Mouse (Mus musculus) intestine, embryonic 15.5 days (tissue): ENCODE measurements at regions not wholly inside any gene's neighbourhood (a gene's known extent, or its start where the extent isn't known, plus 50 kb on each side); places are given as distances from the start of the nearest gene placed in this dataset.
"Not testable (repeated sequence)": the region's sequence is repeated elsewhere in the genome, so short reads cannot be mapped to it uniquely, and the experiment has no call there.

Experiments used
- ATAC-seq: fragments of 200-750 bp; cut with Nextera tagmentation; 2 replicates; pipeline ENCODE4 v1.8.0; 2017; ENCODE audit warnings: moderate TSS enrichment, moderate library complexity
- H3K27ac ChIP-seq: fragments of 300-500 bp; sonication (generic); 2 replicates; pipeline ENCODE4 v1.5.1; 2015; ENCODE audit warnings: mild to moderate bottlenecking, inconsistent platforms
- H3K27me3 ChIP-seq: fragments of 300-500 bp; sonication (generic); replicated peaks from 2 replicates; pipeline ENCODE4 v1.6.1; 2015; ENCODE audit warnings: inconsistent platforms
- H3K36me3 ChIP-seq: fragments of 300-500 bp; sonication (generic); 2 replicates; pipeline ENCODE4 v1.6.1; 2015; ENCODE audit warnings: inconsistent platforms
- H3K4me1 ChIP-seq: fragments of 300-500 bp; sonication (generic); replicated peaks from 2 replicates; pipeline ENCODE4 v1.6.1; 2015; ENCODE audit warnings: inconsistent platforms
- H3K4me2 ChIP-seq: fragments of 300-500 bp; sonication (generic); replicated peaks from 2 replicates; pipeline ENCODE4 v1.6.1; 2015; ENCODE audit warnings: mild to moderate bottlenecking, inconsistent platforms
- H3K4me3 ChIP-seq: fragments of 300-500 bp; sonication (generic); replicated peaks from 2 replicates; pipeline ENCODE4 v1.5.1; 2015; ENCODE audit warnings: inconsistent platforms
- H3K9ac ChIP-seq: fragments of 300-500 bp; sonication (generic); 2 replicates; pipeline ENCODE4 v1.6.1; 2015; ENCODE audit warnings: inconsistent platforms
- H3K9me3 ChIP-seq: fragments of 300-500 bp; sonication (generic); 2 replicates; pipeline ENCODE4 v1.6.1; 2016; ENCODE audit warnings: inconsistent platforms
- WGBS: fragments of 180-500 bp; shearing (Covaris S2); methylation state at CpG from one replicate; pipeline ENCODE4 v1.1.7; 2015; 5-methylcytosine and 5-hydroxymethylcytosine counted together

GRCm38 (mm10) chr6:67631617-67632016 lies 96.0 kb upstream of the Tacstd2 start:
- H3K4me1 ChIP-seq, result no peaks in the 10 kb centered on the region
- no peak overlapping the region for H3K9ac ChIP-seq
- no peaks in the 10 kb centered on the region for H3K36me3 ChIP-seq
- no peaks in the 10 kb centered on the region for H3K27me3 ChIP-seq
- no peak overlapping the region for H3K4me3 ChIP-seq
- no peak overlapping the region for H3K27ac ChIP-seq
- H3K9me3 ChIP-seq, result no peaks in the 10 kb centered on the region
- no peak for ATAC-seq
- no peak overlapping the region for H3K4me2 ChIP-seq

DNA sequence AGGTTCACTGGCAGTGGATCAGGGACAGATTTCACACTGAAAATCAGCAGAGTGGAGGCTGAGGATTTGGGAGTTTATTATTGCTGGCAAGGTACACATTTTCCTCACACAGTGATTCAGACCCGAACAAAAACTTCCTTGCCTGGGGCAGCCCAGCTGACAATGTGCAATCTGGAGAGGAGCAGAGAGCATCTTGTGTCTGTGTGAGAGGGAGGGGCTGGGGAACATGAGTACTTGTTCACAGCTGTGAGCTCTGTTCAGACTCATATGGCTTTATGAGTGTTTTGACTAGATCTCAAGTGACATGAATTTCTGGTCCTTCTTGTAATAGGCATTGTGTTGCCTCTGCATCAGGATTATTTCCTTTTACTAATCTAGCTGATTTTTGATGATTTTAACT lies 74.8 kb upstream of the Tacstd2 start:
- Histone ChIP-seq H3K27ac (no peak overlapping the region), H3K27me3 (no peaks in the 10 kb centered on the region), H3K36me3 (no peaks in the 10 kb centered on the region), H3K9ac (no peak overlapping the region), H3K9me3 (no peaks in the 10 kb centered on the region), H3K4me3 (no peak overlapping the region), H3K4me1 (no peaks in the 10 kb centered on the region), H3K4me2 (no peak overlapping the region)
- no peak for ATAC-seq
- WGBS, result 62% methylated on average over 1 of the region's 1 CpGs

DNA sequence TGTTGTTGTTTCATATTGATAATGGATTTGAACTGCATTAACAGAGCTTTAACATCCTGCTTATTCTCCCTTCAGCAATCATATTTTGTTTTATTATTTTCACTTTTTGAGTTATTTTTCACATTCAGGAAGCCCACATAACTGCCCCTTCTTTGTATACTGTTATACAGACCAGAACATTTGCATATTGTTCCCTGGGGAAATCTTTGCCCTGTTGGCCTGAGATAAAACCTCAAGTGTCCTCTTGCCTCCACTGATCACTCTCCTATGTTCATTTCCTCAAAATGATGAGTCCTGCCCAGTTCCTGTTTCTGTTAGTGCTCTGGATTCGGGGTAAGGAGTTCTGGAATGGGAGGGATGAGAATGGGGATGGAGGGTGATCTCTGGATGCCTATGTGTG lies 73.9 kb upstream of the Tacstd2 start:
- H3K4me2 ChIP-seq, H3K27ac ChIP-seq, H3K9me3 ChIP-seq, H3K9ac ChIP-seq, H3K27me3 ChIP-seq, H3K4me1 ChIP-seq, ATAC-seq, H3K36me3 ChIP-seq, H3K4me3 ChIP-seq: not testable (repeated sequence)
- 39% methylated on average over 1 of the region's 1 CpGs for WGBS
